Mouse (Mus musculus): ENCODE data around the gene Inha. TPM values are rescaled to one million over a fixed set of nuclear protein-coding genes. Genes with fewer than 3 reads are reported as not detected.
A peak's percentile ranks its signal among the peaks of the same experiment; 100 is the strongest.

Gene Inha
- polyA plus RNA-seq, 1 experiment from 2014 or later, result 7.8 TPM

DNA sequence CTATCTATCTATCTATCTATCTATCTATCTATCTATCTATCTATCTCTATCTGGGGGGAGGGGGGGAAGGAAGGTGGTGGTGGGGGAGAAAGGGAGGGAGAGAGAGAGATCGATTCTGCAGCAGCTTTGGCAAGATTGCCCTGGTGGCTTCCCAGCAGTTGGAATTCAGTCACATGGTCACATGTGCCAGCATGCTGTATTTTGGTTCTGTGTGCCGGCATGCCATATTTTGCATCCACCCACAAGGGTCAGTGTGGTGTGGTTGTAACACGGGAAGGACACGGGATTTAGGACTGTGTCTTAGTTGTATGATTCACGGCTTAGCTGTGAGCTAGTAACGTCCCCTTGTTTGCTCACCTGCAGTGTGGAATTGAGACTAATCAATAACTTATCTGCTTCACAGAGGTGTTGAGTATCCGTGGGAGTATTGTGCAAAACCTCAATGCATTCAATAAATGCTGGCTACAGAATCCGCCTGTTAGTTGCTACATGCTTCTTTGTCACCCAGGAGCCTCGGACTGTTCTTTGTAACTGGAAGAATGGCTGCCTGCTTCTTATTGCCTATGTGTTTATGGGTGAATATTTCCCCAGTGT is 31.8 kb downstream of the Inha start:
- H3K4me1 ChIP-seq, result 0 out of 2 replicates have a peak, but pooled peaks cover 5% of the 10 kb centered on the region
- H3K9me3 ChIP-seq, result no peaks in the 10 kb centered on the region
- WGBS, result 73% methylated on average over 9 of the region's 9 CpGs
- no peak overlapping the region for H3K27ac ChIP-seq
- no peaks in the 10 kb centered on the region for H3K27me3 ChIP-seq (ENCODE audit: insufficient read depth, poor library complexity, severe bottlenecking)
- H3K4me3 ChIP-seq, result no peak overlapping the region
- DNase-seq (ENCODE audit: low spot score), result no peak
- peaks cover 28% of the 10 kb centered on the region for H3K36me3 ChIP-seq

DNA sequence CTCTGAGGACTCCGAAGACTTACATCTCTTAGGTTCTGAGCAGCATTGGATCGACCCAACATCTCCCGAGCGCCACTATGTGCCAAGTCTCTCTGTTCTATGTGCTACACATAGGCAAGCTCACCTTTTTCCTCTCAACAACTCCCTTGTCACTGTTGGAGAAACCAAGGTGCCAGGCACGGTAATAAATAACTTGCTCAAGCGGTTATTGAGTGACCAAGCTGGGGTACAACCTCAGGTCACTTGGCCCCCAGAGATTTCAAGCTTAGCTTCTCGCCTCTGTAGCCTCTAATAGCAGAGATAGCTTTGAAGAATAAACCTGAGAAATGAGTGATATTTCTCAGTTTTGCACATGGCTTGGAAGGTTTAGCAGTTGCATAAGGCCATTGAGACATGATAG is 34.6 kb downstream of the Inha start:
- H3K36me3 ChIP-seq, result peaks cover 2% of the 10 kb centered on the region; the same call in 1 of the 2 replicates
- H3K27me3 ChIP-seq (ENCODE audit: insufficient read depth, poor library complexity, severe bottlenecking), result peaks cover 4% of the 10 kb centered on the region; the same call in 1 of the 2 replicates
- H3K9me3 ChIP-seq, result no peaks in the 10 kb centered on the region
- no peak overlapping the region for H3K4me3 ChIP-seq
- 84% methylated on average over 7 of the region's 7 CpGs for WGBS
- H3K27ac ChIP-seq, result no peak overlapping the region
- H3K4me1 ChIP-seq, result peaks cover 17% of the 10 kb centered on the region
- no peak for DNase-seq (ENCODE audit: low spot score)

DNA sequence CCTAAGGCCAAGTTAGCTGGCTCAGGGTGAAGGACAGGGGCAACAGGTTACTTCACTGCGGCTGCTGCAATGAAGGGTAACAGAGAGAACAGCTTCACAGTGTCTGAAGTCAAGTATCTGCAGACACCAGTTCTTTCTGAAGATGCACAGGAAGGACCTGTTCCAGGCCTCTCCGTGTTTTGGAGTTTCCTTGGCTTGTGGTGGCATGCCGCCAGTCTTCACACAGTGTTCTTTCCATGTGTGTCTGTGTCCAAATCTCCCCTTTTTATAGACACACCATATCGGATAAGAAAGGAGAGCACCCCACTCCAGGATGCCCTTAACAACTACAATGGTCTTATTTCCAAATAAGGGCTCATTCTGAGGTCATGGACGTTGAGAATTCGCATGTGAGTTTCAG is 37.5 kb downstream of the Inha start:
- DNase-seq (ENCODE audit: low spot score), result no peak
- no peak overlapping the region for H3K27ac ChIP-seq
- no peaks in the 10 kb centered on the region for H3K9me3 ChIP-seq
- WGBS, result 86% methylated on average over 6 of the region's 6 CpGs
- peaks cover 11% of the 10 kb centered on the region; the same call in 1 of the 2 replicates for H3K27me3 ChIP-seq (ENCODE audit: insufficient read depth, poor library complexity, severe bottlenecking)
- peaks cover 39% of the 10 kb centered on the region for H3K4me1 ChIP-seq
- no peak overlapping the region for H3K4me3 ChIP-seq
- peaks cover 18% of the 10 kb centered on the region for H3K36me3 ChIP-seq

DNA sequence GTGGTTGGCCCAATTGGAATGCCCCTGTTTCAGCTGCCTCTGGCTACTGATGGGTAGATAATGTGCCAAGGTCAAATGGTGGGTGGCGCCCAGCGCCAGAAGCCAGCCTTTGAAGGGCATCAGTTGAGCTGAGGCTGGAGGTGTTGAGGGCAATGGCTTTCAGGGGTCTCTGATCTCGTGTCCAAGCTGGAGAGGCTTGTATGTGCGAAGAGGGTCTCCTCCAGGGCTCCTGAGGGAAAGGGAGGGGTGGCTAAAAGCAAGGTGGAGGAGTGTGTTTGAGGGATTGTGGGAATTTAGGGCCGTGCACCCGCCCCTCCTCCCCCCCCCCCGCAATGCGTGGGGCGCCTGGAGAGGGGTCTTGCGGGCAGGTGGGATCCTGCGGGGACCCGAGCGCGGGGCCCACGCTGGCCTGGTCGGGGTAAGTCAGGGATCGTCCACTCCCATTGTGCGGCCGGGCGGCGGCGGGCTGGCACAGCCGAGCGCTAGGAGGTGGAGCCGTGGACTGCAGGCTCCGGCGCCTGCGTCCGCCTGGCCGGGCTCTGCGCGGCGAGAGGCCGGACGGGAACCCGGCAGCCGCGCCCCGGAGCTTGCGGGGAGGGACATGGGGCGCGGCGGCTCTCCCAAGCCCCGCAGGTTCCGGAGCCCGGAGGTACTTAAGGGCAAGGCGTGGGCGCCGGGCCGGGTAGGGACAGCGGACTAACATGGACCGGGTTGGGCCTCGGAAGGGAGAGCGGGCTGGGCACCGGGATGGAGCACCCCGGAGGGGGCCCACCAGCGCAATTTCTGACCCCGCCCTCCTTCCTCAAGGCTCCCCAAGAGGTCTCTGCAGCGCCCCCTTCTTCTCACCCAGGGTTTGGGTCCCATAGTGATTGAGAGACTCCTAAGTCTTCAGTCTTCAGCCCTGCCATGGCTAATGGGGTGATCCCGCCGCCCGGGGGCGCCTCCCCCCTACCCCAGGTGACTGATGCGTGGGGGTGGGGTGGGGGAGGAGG is 39.4 kb downstream of the Inha start, which contains the start of gene Slc4a3:
Gene Slc4a3 (plus strand): TSS at position 302 of the 992 bp plus-strand sequence.
- H3K9me3 ChIP-seq, result no peaks in the 10 kb centered on the region
- peaks cover 36% of the 10 kb centered on the region for H3K36me3 ChIP-seq
- H3K4me3 ChIP-seq, result peak within 1 kb of the TSS; percentile 92
- peak within 1 kb of the TSS; percentile 97 for H3K27ac ChIP-seq
- no peak for DNase-seq (ENCODE audit: low spot score)
- peaks cover 44% of the 10 kb centered on the region for H3K4me1 ChIP-seq
- WGBS, result 1% methylated on average over 54 of the region's 64 CpGs
- peaks cover 11% of the 10 kb centered on the region; the same call in 1 of the 2 replicates for H3K27me3 ChIP-seq (ENCODE audit: insufficient read depth, poor library complexity, severe bottlenecking)

DNA sequence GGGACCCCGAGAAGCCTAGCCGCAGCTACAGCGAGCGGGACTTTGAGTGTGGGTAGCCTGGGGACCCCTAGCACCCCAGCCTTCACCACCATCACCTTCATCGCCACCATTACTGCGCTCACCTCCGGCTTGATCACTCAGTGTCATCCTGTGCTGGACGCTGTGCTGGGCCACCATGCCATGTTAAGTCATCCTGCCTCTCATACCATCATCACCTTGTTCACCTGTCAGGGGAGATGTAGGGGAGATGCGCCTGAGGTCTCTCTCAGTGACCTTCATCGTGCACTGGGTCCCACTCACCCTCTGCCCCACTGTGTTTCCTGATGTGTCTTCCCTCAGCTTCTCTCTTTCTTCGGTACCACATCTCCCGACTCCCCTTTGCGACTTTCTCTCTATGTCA is 40.5 kb downstream of the Inha start:
- H3K9me3 ChIP-seq, result no peaks in the 10 kb centered on the region
- peak overlapping the region; percentile 92 for H3K4me3 ChIP-seq
- 88% methylated on average over 13 of the region's 13 CpGs for WGBS
- H3K36me3 ChIP-seq, result peaks cover 47% of the 10 kb centered on the region
- peaks cover 44% of the 10 kb centered on the region for H3K4me1 ChIP-seq
- peaks cover 11% of the 10 kb centered on the region; the same call in 1 of the 2 replicates for H3K27me3 ChIP-seq (ENCODE audit: insufficient read depth, poor library complexity, severe bottlenecking)
- H3K27ac ChIP-seq, result peak overlapping the region; percentile 97; the same call in 1 of the 2 replicates
- DNase-seq (ENCODE audit: low spot score), result no peak

DNA sequence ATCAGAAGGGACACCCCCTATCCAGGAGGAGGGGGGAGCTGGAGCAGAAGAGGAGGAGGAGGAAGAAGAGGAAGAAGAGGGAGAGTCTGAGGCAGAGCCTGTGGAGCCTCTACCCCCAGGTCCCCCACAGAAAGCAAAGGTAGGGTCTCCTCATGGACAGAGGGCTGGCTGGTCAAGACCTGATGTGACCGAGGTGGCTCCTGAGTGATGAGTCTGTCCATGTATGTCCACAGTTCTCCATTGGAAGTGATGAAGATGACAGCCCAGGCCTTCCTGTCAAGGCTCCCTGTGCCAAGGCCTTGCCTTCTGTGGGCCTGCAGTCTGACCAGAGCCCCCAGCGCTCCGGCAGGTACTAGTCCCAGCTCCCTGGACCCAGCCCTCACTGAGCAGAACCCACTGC is 41.2 kb downstream of the Inha start:
- Histone ChIP-seq H3K27ac (no peak overlapping the region), H3K4me1 (peaks cover 44% of the 10 kb centered on the region), H3K36me3 (peaks cover 54% of the 10 kb centered on the region), H3K4me3 (no peak overlapping the region), H3K9me3 (no peaks in the 10 kb centered on the region), H3K27me3 (ENCODE audit: insufficient read depth, poor library complexity, severe bottlenecking) (peaks cover 11% of the 10 kb centered on the region; the same call in 1 of the 2 replicates)
- no peak for DNase-seq (ENCODE audit: low spot score)
- WGBS, result 86% methylated on average over 3 of the region's 3 CpGs

DNA sequence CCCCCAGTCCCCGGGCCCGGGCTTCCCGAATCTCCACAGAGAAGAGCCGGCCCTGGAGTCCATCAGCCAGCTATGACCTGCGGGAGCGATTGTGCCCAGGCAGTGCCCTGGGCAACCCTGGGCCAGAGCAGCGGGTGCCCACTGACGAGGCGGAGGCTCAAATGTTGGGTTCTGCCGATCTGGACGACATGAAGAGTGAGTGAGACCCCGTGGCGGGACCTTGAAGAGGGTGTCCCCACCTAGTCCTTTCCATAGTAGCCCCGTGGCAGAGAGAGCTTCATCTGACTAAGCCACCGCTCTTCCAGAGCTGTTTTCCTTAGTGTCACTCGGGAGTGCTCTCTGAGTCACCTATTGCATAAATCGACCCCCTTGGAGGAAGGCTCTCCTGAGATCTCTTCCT is 42.0 kb downstream of the Inha start:
- no peak for DNase-seq (ENCODE audit: low spot score)
- Histone ChIP-seq H3K36me3 (peaks cover 62% of the 10 kb centered on the region), H3K4me3 (no peak overlapping the region), H3K27ac (peak overlapping the region; percentile 24; the same call in 1 of the 2 replicates), H3K9me3 (no peaks in the 10 kb centered on the region), H3K4me1 (peaks cover 47% of the 10 kb centered on the region), H3K27me3 (ENCODE audit: insufficient read depth, poor library complexity, severe bottlenecking) (peaks cover 11% of the 10 kb centered on the region; the same call in 1 of the 2 replicates)
- 79% methylated on average over 17 of the region's 17 CpGs for WGBS

DNA sequence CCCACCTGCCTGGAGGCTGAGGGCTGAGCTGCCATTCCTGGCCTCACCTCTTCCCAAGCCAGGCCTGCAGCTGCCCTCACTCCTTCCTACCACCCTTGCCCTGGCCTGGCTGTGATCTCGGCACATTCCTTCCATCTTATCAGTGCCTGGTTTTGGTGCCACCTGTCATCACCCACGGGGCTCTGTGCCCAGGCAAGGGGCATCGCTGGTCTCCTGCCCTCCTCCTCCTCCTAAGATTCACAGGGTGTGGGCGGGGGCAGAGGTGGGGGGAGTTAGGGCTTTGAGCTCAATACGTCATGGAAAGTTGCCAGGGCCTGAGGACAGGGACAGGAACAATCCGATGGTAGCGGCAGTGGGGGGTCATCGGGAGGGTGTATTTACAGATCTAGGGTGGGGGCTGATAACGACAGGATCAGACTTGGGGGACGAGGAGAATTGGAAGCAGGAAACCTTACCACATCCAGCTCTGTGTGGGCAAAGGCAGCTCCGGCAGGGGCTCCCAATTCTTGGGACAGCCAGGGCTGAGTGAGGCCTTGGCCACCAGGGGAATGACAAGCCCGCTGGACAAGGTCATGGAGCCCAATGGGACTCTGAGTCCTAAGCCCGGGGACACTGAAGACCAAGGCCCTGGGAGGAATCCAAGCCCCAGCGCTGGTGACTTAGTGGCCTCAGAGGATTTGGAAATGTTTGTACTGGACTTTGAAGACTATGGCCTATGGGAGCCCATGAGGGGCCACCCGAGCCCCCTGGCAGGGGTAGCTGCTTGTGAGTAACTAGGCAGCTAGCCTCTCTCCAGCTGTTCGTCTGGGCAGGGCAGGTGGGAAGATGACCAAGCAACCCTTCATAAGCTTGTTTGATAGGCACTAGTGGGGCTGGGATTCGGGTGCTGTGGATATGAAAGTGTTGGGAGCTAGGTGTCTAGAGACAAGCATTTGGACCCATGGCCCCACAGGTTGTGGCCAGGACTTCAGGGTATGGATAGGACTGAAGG is 42.7 kb downstream of the Inha start:
- H3K27me3 ChIP-seq (ENCODE audit: insufficient read depth, poor library complexity, severe bottlenecking), result peaks cover 11% of the 10 kb centered on the region; the same call in 1 of the 2 replicates
- H3K36me3 ChIP-seq, result peaks cover 69% of the 10 kb centered on the region
- 70% methylated on average over 17 of the region's 17 CpGs for whole genome bisulfite sequencing
- H3K4me1 ChIP-seq, result peaks cover 47% of the 10 kb centered on the region
- peak overlapping the region; percentile 24 for H3K27ac ChIP-seq
- H3K9me3 ChIP-seq, result no peaks in the 10 kb centered on the region
- no peak for DNase-seq (ENCODE audit: low spot score)
- H3K4me3 ChIP-seq, result no peak overlapping the region

DNA sequence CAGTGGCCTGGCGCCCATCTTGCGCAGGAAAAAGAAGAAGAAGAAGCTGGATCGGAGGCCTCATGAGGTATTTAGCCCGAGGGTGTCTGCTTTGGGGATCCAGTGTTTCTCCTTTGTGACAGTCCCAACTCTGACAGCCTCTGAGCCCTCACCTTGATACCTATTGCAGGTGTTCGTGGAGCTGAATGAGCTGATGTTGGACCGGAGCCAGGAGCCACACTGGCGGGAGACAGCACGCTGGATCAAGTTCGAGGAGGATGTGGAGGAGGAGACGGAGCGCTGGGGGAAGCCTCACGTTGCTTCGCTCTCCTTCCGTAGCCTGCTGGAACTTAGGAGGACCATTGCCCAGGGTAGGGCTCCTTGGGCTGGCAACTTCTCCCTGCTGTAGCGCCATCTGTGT is 43.7 kb downstream of the Inha start:
- 0 out of 2 replicates have a peak, but pooled peaks cover 7% of the 10 kb centered on the region for H3K27me3 ChIP-seq (ENCODE audit: insufficient read depth, poor library complexity, severe bottlenecking)
- H3K9me3 ChIP-seq, result no peaks in the 10 kb centered on the region
- peaks cover 52% of the 10 kb centered on the region for H3K4me1 ChIP-seq
- no peak overlapping the region for H3K4me3 ChIP-seq
- DNase-seq (ENCODE audit: low spot score), result no peak
- 90% methylated on average over 15 of the region's 15 CpGs for WGBS
- H3K36me3 ChIP-seq, result peaks cover 79% of the 10 kb centered on the region
- no peak overlapping the region for H3K27ac ChIP-seq

DNA sequence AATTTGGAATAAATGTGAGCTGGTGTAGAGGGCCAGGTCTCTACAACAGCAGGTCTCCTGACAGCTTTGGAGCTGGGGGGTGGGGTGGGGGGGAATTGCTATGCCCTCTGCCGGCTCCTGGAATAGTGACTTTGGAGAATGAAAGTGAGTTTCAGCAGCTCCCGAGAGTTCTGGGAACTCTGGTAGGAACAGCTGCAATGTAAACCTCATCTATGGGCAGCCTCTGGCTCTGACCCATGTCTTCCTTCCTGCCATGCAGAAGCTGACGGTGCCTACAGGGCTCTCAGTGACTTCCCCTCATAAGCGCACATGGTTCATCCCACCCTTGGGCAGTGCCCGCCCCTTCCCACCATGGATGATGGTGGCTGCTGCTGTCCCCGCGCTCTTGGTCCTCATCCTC is 48.8 kb downstream of the Inha start:
- Histone ChIP-seq H3K4me3 (no peak overlapping the region), H3K27me3 (ENCODE audit: insufficient read depth, poor library complexity, severe bottlenecking) (no peaks in the 10 kb centered on the region), H3K27ac (no peak overlapping the region), H3K36me3 (peaks cover 70% of the 10 kb centered on the region), H3K4me1 (peaks cover 44% of the 10 kb centered on the region), H3K9me3 (no peaks in the 10 kb centered on the region)
- 83% methylated on average over 7 of the region's 7 CpGs for WGBS
- no peak for DNase-seq (ENCODE audit: low spot score)

DNA sequence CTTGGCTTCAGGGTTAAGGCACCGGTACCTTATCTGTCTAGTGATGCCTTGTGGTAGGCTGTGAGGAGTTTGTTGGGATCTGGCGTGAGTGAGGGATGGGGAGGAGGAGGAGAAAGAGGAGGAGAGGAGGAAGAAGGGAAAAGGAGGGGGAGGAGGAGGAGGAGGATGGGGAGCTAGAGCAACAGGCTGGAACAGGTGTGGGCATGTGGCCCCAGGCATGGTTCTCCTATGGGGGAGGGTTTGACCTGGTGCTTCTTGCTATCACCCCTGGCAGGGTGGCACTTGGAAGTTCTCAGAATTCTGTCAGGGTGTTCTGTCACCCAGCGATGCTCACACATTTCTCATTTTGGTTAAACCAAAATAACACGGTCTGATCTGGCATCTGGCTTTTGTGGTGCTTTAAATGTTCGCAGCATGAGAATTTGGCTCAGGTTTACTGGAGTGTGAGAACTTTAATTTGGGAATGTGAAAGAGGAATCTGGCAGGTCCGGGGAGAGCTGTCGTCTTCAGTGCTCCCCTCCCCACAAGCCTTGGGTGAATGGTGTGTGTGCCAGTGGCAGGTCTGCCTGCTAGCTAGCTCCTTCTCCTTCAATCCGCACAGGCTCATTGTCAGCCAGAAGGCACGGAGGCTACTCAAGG is 49.4 kb downstream of the Inha start:
- peaks cover 49% of the 10 kb centered on the region for H3K4me1 ChIP-seq
- H3K27me3 ChIP-seq (ENCODE audit: insufficient read depth, poor library complexity, severe bottlenecking), result no peaks in the 10 kb centered on the region
- no peaks in the 10 kb centered on the region for H3K9me3 ChIP-seq
- H3K4me3 ChIP-seq, result no peak overlapping the region
- H3K27ac ChIP-seq, result peak overlapping the region; percentile 36; the same call in 1 of the 2 replicates
- 73% methylated on average over 9 of the region's 9 CpGs for WGBS
- peaks cover 64% of the 10 kb centered on the region for H3K36me3 ChIP-seq
- DNase-seq (ENCODE audit: low spot score), result no peak

DNA sequence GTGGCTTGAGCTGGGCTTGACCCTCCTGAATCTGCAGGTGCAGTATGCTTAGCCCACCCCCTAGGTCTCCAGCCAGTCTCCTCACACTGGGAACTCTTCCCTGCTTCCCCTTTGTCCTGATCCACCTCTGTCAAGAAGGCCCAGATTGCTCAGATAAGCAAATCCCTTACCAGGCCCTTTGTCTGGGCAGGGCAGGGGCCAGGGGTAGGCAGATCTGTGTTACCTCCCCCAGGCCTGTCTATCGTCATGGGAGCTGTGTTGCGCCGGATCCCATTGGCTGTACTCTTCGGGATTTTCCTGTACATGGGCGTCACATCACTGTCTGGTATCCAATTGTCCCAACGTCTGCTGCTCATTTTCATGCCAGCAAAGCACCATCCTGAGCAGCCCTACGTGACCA is 50.2 kb downstream of the Inha start:
- Histone ChIP-seq H3K4me1 (peaks cover 54% of the 10 kb centered on the region), H3K4me3 (no peak overlapping the region), H3K36me3 (peaks cover 56% of the 10 kb centered on the region), H3K9me3 (no peaks in the 10 kb centered on the region), H3K27ac (peak overlapping the region; percentile 36; the same call in 1 of the 2 replicates), H3K27me3 (ENCODE audit: insufficient read depth, poor library complexity, severe bottlenecking) (no peaks in the 10 kb centered on the region)
- WGBS, result 80% methylated on average over 7 of the region's 7 CpGs
- DNase-seq (ENCODE audit: low spot score), result no peak
